Mouse (Mus musculus) right cerebral cortex, adult 18-20 months (tissue): ENCODE results near the gene Olfr165.
"Not testable (repeated sequence)": the region's sequence is repeated elsewhere in the genome, so short reads cannot be mapped to it uniquely, and the experiment has no call there.

Experiments
- DNase-seq: peaks from one replicate; pipeline ENCODE4 v3.0.0; 2022; ENCODE audit warnings: mixed read lengths

The Olfr165 gene

GRCm38 (mm10) chr16:19423034-19423433, at the start of gene Olfr165:
Gene Olfr165 (minus strand): TSS chr16:19423134.
- no peak for DNase-seq

GRCm38 (mm10) chr16:19464365-19464764, 41.4 kb upstream of the Olfr165 start:
- DNase-seq = no peak

- DNase-seq = not testable (repeated sequence)
Measured at GRCm38 (mm10) chr16:19458741-19459140, 35.8 kb upstream of the Olfr165 start.

- no peak for DNase-seq
Measured at GRCm38 (mm10) chr16:19387984-19388383, 35.0 kb downstream of the Olfr165 start.
